Mouse (Mus musculus) megakaryocyte, embryonic 14.5 days (primary cell): ENCODE results near the gene Kpnb1.

Experiments
- FLI1 ChIP-seq: IDR thresholded peaks from 2 replicates; pipeline ENCODE4 v1.6.1; 2012; ENCODE audit warnings: low read length, inconsistent platforms, mixed read lengths
- GATA1 ChIP-seq: IDR thresholded peaks from 3 replicates; pipeline ENCODE4 v1.6.1; 2012; ENCODE audit warnings: mixed read lengths, low read length, inconsistent platforms, borderline replicate concordance

GRCm38 (mm10) chr11:97175499-97175898, 12.2 kb downstream of the Kpnb1 start:
- TF ChIP-seq GATA1 (no peak), FLI1 (no peak)
